In genomic region chr4:45287906-45288305, GRCm38 (mm10) we compare ENCODE assay signal across 27 mouse cellular contexts. TPM values are rescaled to one million over a fixed set of nuclear protein-coding genes. Genes with fewer than 3 reads are reported as not detected.
A peak's percentile ranks its signal among the peaks of the same experiment; 100 is the strongest.
DNase-seq lines count a peak whose midpoint lies in the region; ATAC-seq and TF ChIP-seq lines count a peak whose summit lies in the region.
"Had no signal": no experiment of that assay in that cellular context is flagged by ENCODE, and none has a peak within 500 bp of the region (broad histone marks: within the 10 kb centered on the region; RNA-seq: fewer than 3 reads in every experiment).

No protein-coding gene starts in this region.

- H3K9me3 ChIP-seq in midbrain, embryonic 11.5 days (ENCODE audit: control insufficient read depth, low read length) = no peaks in the 10 kb centered on the region
- no peaks in the 10 kb centered on the region for H3K9me3 ChIP-seq in midbrain, embryonic 13.5 days
- no peaks in the 10 kb centered on the region for H3K9me3 ChIP-seq in ES-Bruce4 (replicated peaks; ENCODE audit: control insufficient read depth, insufficient read depth, low read length, poor library complexity, severe bottlenecking)
- H3K9me3 ChIP-seq in ES-E14 (ENCODE audit: control insufficient read depth, insufficient read depth, low read depth, low read length) = no peaks in the 10 kb centered on the region
- H3K9me3 ChIP-seq: embryonic facial prominence, embryonic 13.5 days; embryonic facial prominence, embryonic 15.5 days; forebrain, embryonic 10.5 days; forebrain, embryonic 12.5 days had no signal

- no peak overlapping the region for H3K4me2 ChIP-seq in midbrain, embryonic 11.5 days
- H3K4me2 ChIP-seq in midbrain, embryonic 13.5 days (replicated peaks) = no peak overlapping the region
- H3K4me2 ChIP-seq: embryonic facial prominence, embryonic 13.5 days; embryonic facial prominence, embryonic 15.5 days; forebrain, embryonic 12.5 days had no signal

- 73% methylated on average over 5 of the region's 5 CpGs for WGBS in midbrain, embryonic 11.5 days
- WGBS in midbrain, embryonic 13.5 days = 67% methylated on average over 5 of the region's 5 CpGs

- H3K9ac ChIP-seq in midbrain, embryonic 11.5 days (ENCODE audit: low read length) = no peak overlapping the region
- H3K9ac ChIP-seq in midbrain, embryonic 13.5 days (replicated peaks) = no peak overlapping the region
- no peak overlapping the region for H3K9ac ChIP-seq in ES-Bruce4 (ENCODE audit: low read depth, poor library complexity, severe bottlenecking)
- no peak overlapping the region for H3K9ac ChIP-seq in ES-E14 (ENCODE audit: insufficient read depth, low read depth, low read length, poor library complexity, severe bottlenecking)
- H3K9ac ChIP-seq: embryonic facial prominence, embryonic 13.5 days; embryonic facial prominence, embryonic 15.5 days; forebrain, embryonic 12.5 days had no signal

- peak; percentile 0 for DNase-seq in midbrain, embryonic 11.5 days (ENCODE audit: low spot score, missing footprints)
- DNase-seq in ES-E14 (ENCODE audit: low read depth, low spot score) (peak; percentile 73), ZHBTc4 (ENCODE audit: low read depth, low spot score) (peak; percentile 92)
- no peak for DNase-seq in thymus, postnatal 36 days
- DNase-seq: adrenal gland, adult 2 months; adrenal gland, postnatal 10 days; adrenal gland, postnatal 25 days; B cell, adult 2 months; cerebellum, adult 11 months; cerebellum, adult 18-20 months; cerebellum, adult 8-10 months; cerebellum, adult 9-11 months; cerebellum, postnatal 14 days; cerebellum, postnatal 36 days; embryo, embryonic 11 days had no signal

- no peaks in the 10 kb centered on the region for H3K27me3 ChIP-seq in midbrain, embryonic 11.5 days (ENCODE audit: control insufficient read depth, insufficient read depth, low read length)
- no peaks in the 10 kb centered on the region for H3K27me3 ChIP-seq in midbrain, embryonic 13.5 days
- no peaks in the 10 kb centered on the region for H3K27me3 ChIP-seq in ES-Bruce4 (ENCODE audit: control insufficient read depth, insufficient read depth, low read length, poor library complexity, severe bottlenecking)
- H3K27me3 ChIP-seq: embryonic facial prominence, embryonic 13.5 days; embryonic facial prominence, embryonic 15.5 days; forebrain, embryonic 12.5 days had no signal

- ATAC-seq in midbrain, embryonic 11.5 days (ENCODE audit: low FRiP score) = no peak
- ATAC-seq in midbrain, embryonic 13.5 days = no peak
- ATAC-seq in megakaryocyte-erythroid progenitor cell, adult 5-6 weeks (replicated peaks; ENCODE audit: low FRiP score, low TSS enrichment, poor library complexity, severe bottlenecking) = no peak
- ATAC-seq in inflammation-experienced regulatory T-cells, adult 6 months = no peak
- ATAC-seq: CD4-positive, CD25-positive, alpha-beta regulatory T cell, adult 4 months; forebrain, embryonic 14.5 days; forebrain, embryonic 16.5 days had no signal

- H3K4me3 ChIP-seq in midbrain, embryonic 11.5 days (ENCODE audit: low read depth, low read length) = no peak overlapping the region
- H3K4me3 ChIP-seq in midbrain, embryonic 13.5 days (replicated peaks) = no peak overlapping the region
- no peak overlapping the region for H3K4me3 ChIP-seq in ES-Bruce4 (ENCODE audit: low read depth, low read length)
- no peak overlapping the region for H3K4me3 ChIP-seq in ES-E14 (ENCODE audit: insufficient read depth in 1 of 2, low read depth in 1 of 2, low read length in 2 of 2, poor library complexity in 1 of 2, severe bottlenecking in 1 of 2)
- H3K4me3 ChIP-seq: embryonic facial prominence, embryonic 13.5 days; embryonic facial prominence, embryonic 15.5 days; erythroblast, embryonic 14.5 days; forebrain, embryonic 10.5 days; forebrain, embryonic 12.5 days had no signal

- 0 out of 2 replicates have a peak, but pooled peaks have one; percentile 28 for TF ChIP-seq EP300 in ES-Bruce4 (IDR thresholded peaks at IDR 0.05; ENCODE audit: insufficient read depth, low read depth, low read length)

- no peak for TF ChIP-seq CTCF in ES-Bruce4 (IDR thresholded peaks at IDR 0.05; ENCODE audit: low read depth, low read length)

- no peaks in the 10 kb centered on the region for H3K36me3 ChIP-seq in midbrain, embryonic 11.5 days (ENCODE audit: control insufficient read depth, insufficient read depth, low read length)
- H3K36me3 ChIP-seq in midbrain, embryonic 13.5 days = no peaks in the 10 kb centered on the region
- H3K36me3 ChIP-seq in ES-Bruce4 (ENCODE audit: control insufficient read depth, insufficient read depth, low read length, poor library complexity, severe bottlenecking) (no peaks in the 10 kb centered on the region), ES-E14 (ENCODE audit: control insufficient read depth, insufficient read depth, low read length, poor library complexity, severe bottlenecking) (no peaks in the 10 kb centered on the region)
- H3K36me3 ChIP-seq: embryonic facial prominence, embryonic 13.5 days; embryonic facial prominence, embryonic 15.5 days; forebrain, embryonic 10.5 days; forebrain, embryonic 12.5 days had no signal

- TF ChIP-seq POLR2A in ES-Bruce4 (IDR thresholded peaks at IDR 0.05; ENCODE audit: insufficient read depth, low read length) = no peak

- no peak overlapping the region for H3K27ac ChIP-seq in midbrain, embryonic 11.5 days (ENCODE audit: low read depth, low read length)
- H3K27ac ChIP-seq in midbrain, embryonic 13.5 days = no peak overlapping the region
- H3K27ac ChIP-seq in ES-Bruce4 (ENCODE audit: insufficient read depth, low read length) (no peak overlapping the region), ES-E14 (ENCODE audit: insufficient read depth, low read depth, low read length, poor library complexity, severe bottlenecking) (no peak overlapping the region)
- H3K27ac ChIP-seq: embryonic facial prominence, embryonic 13.5 days; embryonic facial prominence, embryonic 15.5 days; forebrain, embryonic 10.5 days; forebrain, embryonic 12.5 days had no signal

- in situ Hi-C loops in ES-E14 (cut with MboI; ENCODE audit: low sequenced_read_pairs in 2 of 2, unreplicated experiment in 2 of 2) = loop anchor here in 1 of 2 experiments (10.0 kb wide), 1 partner anchor 273 kb away; the partner anchor contains the start of genes Polr1e and Zbtb5

- H3K4me1 ChIP-seq in midbrain, embryonic 11.5 days (ENCODE audit: control insufficient read depth, insufficient read depth, low read length) = no peaks in the 10 kb centered on the region
- no peaks in the 10 kb centered on the region for H3K4me1 ChIP-seq in midbrain, embryonic 13.5 days (replicated peaks)
- H3K4me1 ChIP-seq in ES-Bruce4 (ENCODE audit: control insufficient read depth, insufficient read depth, low read length) (peaks cover 6% of the 10 kb centered on the region), ES-E14 (ENCODE audit: control insufficient read depth in 2 of 2, insufficient read depth in 2 of 2, low read length in 2 of 2, poor library complexity in 1 of 2) (peaks cover 2 to 14% of the 10 kb centered on the region in 2 experiments; a peak in 3 of 4 replicates)
- H3K4me1 ChIP-seq: embryonic facial prominence, embryonic 13.5 days; embryonic facial prominence, embryonic 15.5 days; forebrain, embryonic 12.5 days had no signal

TF ChIP-seq in ES-E14, 5 proteins besides CTCF, POLR2A, EP300 and RAD21:
- TF ChIP-seq ZC3H11A (IDR thresholded peaks at IDR 0.05; ENCODE audit: borderline replicate concordance, low read depth, low read length) (no peak), CHD2 (IDR thresholded peaks at IDR 0.05; ENCODE audit: low read depth, low read length) (peak; percentile 55; the same call in 1 of the 2 replicates)

RNA-seq across cellular contexts. Expression of gene Trmt10b, which starts 9.0 kb away (rescaled TPM):
- 20.5 and 25.4 TPM in 2 replicates for polyA plus RNA-seq in midbrain, embryonic 11.5 days (2014; fragmentation: Nextera tagmentation; extraction: Ambion mirVana)
- 21.9 and 23.1 TPM in 2 replicates for polyA plus RNA-seq in midbrain, embryonic 13.5 days (2015; fragmentation: Nextera tagmentation; extraction: Ambion mirVana)
- polyA plus RNA-seq in ES-Bruce4 (2011; ENCODE audit: insufficient read depth, insufficient read length, low read depth, missing spikeins) = 19.7 and 19.8 TPM in 2 replicates
- total RNA-seq in ES-E14 (2012; rRNA removed) = 8.8 TPM in 2 replicates
- total RNA-seq in megakaryocyte-erythroid progenitor cell, adult 5-6 weeks (2014; fragmentation: Nextera tagmentation) = 10.8 and 17.8 TPM in 2 replicates
- 13.3 and 38.4 TPM in 2 replicates for total RNA-seq in megakaryocyte-erythroid progenitor cell, adult 5-6 weeks (2017)
- polyA plus RNA-seq in inflammation-experienced regulatory T-cells, adult 6 months (2017; shearing (Covaris generic)) = 10 to 100 TPM; 17.4 to 20.7 (median 20.1) TPM

RNA-seq across cellular contexts. Expression of gene Dcaf10, which starts 54.0 kb away (rescaled TPM):
- polyA plus RNA-seq in midbrain, embryonic 11.5 days (2014; fragmentation: Nextera tagmentation; extraction: Ambion mirVana) = 11.7 and 12.3 TPM in 2 replicates
- polyA plus RNA-seq in midbrain, embryonic 13.5 days (2015; fragmentation: Nextera tagmentation; extraction: Ambion mirVana) = 7.6 and 8.7 TPM in 2 replicates
- polyA plus RNA-seq in ES-Bruce4 (2011; ENCODE audit: insufficient read depth, insufficient read length, low read depth, missing spikeins) = 12.1 and 12.8 TPM in 2 replicates
- 8.2 and 9.0 TPM in 2 replicates for total RNA-seq in ES-E14 (2012; rRNA removed)
- total RNA-seq in megakaryocyte-erythroid progenitor cell, adult 5-6 weeks (2014; fragmentation: Nextera tagmentation) = 13.6 and 19.7 TPM in 2 replicates
- total RNA-seq in megakaryocyte-erythroid progenitor cell, adult 5-6 weeks (2017) = 10.9 and 11.9 TPM in 2 replicates
- 1 to 10 TPM; 2.0 to 2.4 (median 2.2) TPM for polyA plus RNA-seq in inflammation-experienced regulatory T-cells, adult 6 months (2017; shearing (Covaris generic))

RNA-seq across cellular contexts. Expression of gene Exosc3, which starts 54.6 kb away (rescaled TPM):
- 105 and 109 TPM in 2 replicates for polyA plus RNA-seq in midbrain, embryonic 11.5 days (2014; fragmentation: Nextera tagmentation; extraction: Ambion mirVana)
- 55.0 and 61.9 TPM in 2 replicates for polyA plus RNA-seq in midbrain, embryonic 13.5 days (2015; fragmentation: Nextera tagmentation; extraction: Ambion mirVana)
- 60.0 and 73.4 TPM in 2 replicates for polyA plus RNA-seq in ES-Bruce4 (2011; ENCODE audit: insufficient read depth, insufficient read length, low read depth, missing spikeins)
- total RNA-seq in ES-E14 (2012; rRNA removed) = 56.7 and 64.5 TPM in 2 replicates
- total RNA-seq in megakaryocyte-erythroid progenitor cell, adult 5-6 weeks (2014; fragmentation: Nextera tagmentation) = 65.2 and 87.8 TPM in 2 replicates
- 230 and 240 TPM in 2 replicates for total RNA-seq in megakaryocyte-erythroid progenitor cell, adult 5-6 weeks (2017)
- polyA plus RNA-seq in inflammation-experienced regulatory T-cells, adult 6 months (2017; shearing (Covaris generic)) = 10 to 100 TPM; 40.6 to 61.5 (median 45.0) TPM

Comparison
In these comparisons a context has a peak if more than half of its experiments do, and no peak if none do; other contexts are left out.
1. DNase-seq: peak in midbrain, embryonic 11.5 days (single experiment), ES-E14 (single experiment) and ZHBTc4 (single experiment); none in thymus, postnatal 36 days (0 of 2).